Mouse (Mus musculus): Measurements from ENCODE around the gene Bpifb9a.

DNA sequence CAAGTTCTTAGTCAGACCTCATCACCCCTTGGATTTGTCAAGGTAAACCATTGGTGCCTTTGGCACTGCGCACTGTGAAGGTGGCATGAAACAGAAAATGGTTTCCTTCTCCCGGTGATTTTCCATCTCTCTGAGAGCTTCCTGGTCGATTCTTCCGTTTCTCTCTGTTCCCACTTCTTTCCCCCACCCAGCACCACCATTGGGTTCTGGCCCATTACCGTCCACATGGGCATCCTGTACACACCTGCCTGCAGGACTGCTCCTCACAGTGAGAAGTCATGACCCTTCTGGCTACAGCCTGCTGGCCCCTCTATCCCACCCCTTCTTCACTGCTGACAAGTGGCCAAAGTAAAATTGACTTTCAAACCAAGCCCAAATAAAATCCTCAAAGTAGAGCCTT lies 12.3 kb upstream of the Bpifb9a start:
- no peak for TF ChIP-seq POLR2A (IDR thresholded peaks at IDR 0.05; ENCODE audit: low read depth, low read length)
- no peak for TF ChIP-seq CTCF (IDR thresholded peaks at IDR 0.05; ENCODE audit: extremely low read depth, insufficient read length, insufficient replicate concordance, low read depth, low read length)
